Mouse (Mus musculus): Measurements from ENCODE around the gene Plod1. TPM values are rescaled to one million over a fixed set of nuclear protein-coding genes. Genes with fewer than 3 reads are reported as not detected.
A peak's percentile ranks its signal among the peaks of the same experiment; 100 is the strongest.

The Plod1 gene
- polyA plus RNA-seq (2015; fragmentation: Nextera tagmentation; extraction: Ambion mirVana): 68.6 and 76.3 TPM in 2 replicates

DNA sequence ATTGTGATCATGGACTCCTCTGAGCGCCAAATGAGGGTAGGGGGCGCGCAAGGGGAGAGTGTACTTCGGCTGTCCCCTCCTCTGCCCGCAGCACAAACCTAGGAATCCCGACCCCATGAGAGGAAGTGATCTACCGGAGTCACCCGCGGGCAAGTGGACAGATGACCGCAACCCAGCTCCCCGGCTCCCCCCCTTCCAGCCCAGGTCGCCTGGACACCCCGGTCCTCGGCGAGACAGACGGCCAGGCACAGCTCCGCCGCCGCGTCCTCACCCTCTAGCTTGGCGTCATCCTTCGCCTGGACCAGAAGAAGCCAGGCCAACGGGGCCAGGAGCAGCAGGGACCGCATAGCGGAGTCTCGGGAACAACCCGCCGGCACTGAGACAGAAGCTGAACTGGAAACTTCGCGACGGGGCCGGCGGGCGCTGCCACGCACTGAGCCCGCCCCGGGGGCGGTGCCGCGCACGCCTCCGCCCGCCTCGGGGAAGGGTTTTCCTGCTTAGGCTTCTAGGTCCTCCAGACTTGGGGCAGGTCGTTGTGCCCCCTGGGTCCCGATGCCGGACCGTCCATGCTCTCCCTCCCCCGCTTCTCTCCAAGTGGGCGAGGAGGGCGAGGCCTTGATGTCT lies at the start of gene Plod1:
Gene Plod1 (minus strand): TSS at position 437 of the 624 bp plus-strand sequence.
- H3K27ac ChIP-seq: peak within 1 kb of the TSS; percentile 87
- WGBS: under 1% methylated on average over 51 of the region's 51 CpGs
- H3K9me3 ChIP-seq: no peaks in the 10 kb centered on the region
- peak; percentile 54; the same call in 1 of the 2 replicates for ATAC-seq (ENCODE audit: insufficient number of reproducible peaks, insufficient read depth, low FRiP score, low TSS enrichment, low read depth)
- no peaks in the 10 kb centered on the region for H3K27me3 ChIP-seq
- H3K4me1 ChIP-seq: peaks cover 66% of the 10 kb centered on the region
- peaks cover 8% of the 10 kb centered on the region; the same call in 1 of the 2 replicates for H3K36me3 ChIP-seq
- H3K4me2 ChIP-seq: peak within 1 kb of the TSS; percentile 78
- peak within 1 kb of the TSS; percentile 89 for H3K9ac ChIP-seq
- peak within 1 kb of the TSS; percentile 82 for H3K4me3 ChIP-seq

DNA sequence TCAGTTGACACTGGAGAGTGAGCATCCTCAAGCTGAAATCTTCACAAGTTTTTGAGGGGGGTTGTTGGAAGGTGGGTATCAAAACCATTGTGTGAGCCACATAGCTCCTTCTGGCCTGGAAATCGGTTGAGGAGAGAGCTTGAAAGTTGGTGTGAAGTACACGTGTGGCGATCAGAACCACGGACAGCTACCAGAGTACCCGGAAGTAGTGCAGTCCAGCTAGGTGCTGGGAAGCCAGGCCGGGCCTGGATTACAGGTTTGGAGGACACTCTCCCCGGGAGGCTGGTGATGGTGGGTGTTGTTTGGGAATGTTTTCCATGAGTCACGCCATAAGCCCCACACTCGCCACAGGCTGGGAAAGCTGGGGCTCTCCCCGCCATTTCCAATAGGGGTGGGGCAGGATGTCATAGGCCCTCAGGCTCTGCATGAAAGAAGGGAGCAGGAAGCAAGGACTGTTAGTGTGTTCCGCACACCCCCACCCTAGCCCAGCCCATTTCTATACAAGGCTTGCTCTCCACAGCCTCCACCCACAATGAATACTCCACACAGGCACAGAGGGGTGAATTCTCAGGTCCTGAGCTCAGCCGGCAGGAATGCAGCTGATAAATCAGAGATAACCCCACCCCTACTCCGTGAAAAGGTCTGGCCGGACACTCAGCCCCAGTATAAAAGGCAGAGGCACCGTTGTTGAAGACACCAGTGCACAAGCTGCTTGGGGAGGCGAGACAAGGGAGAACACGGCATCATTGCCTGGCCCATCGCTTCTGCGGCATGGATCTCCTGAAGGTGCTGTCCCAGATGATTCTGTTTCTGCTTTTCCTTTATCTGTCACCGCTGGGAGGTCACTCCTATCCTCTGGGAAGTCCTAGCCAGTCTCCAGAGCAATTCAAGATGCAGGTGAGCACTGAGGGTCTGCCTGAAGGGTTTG lies 48.9 kb upstream of the Plod1 start, which contains the start of gene Nppb:
Gene Nppb (plus strand): TSS at position 584 of the 928 bp plus-strand sequence.
- Histone ChIP-seq H3K4me2 (no peak within 1 kb of the TSS), H3K9me3 (no peaks in the 10 kb centered on the region), H3K4me3 (no peak within 1 kb of the TSS), H3K9ac (no peak within 1 kb of the TSS), H3K27ac (no peak within 1 kb of the TSS), H3K36me3 (no peaks in the 10 kb centered on the region), H3K4me1 (no peaks in the 10 kb centered on the region), H3K27me3 (no peaks in the 10 kb centered on the region)
- WGBS: 25% methylated on average over 20 of the region's 20 CpGs
- ATAC-seq (ENCODE audit: insufficient number of reproducible peaks, insufficient read depth, low FRiP score, low TSS enrichment, low read depth): no peak

DNA sequence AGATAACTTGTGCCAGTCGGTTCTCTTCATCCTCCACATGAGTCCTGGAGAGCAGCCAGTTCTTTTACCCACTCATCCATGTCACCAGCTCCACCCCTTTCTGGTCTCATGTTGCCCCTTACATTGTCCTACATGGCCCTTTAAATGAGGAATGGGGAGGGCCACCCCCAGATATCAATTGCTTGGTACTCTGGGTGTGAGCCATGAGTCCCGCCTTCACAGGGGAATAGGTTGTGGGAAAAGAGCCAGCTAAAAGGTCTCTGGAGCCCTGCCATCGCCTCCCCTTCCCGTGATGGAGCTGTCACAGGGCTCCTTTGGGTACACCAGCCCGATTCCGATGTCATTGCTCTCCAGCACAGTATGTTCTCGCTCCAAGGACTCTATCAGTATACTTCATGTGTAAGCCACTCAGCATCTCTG lies 42.9 kb upstream of the Plod1 start:
- WGBS: 77% methylated on average over 7 of the region's 7 CpGs
- no peak overlapping the region for H3K9ac ChIP-seq
- H3K27me3 ChIP-seq: no peaks in the 10 kb centered on the region
- H3K4me3 ChIP-seq: no peak overlapping the region
- no peaks in the 10 kb centered on the region for H3K9me3 ChIP-seq
- ATAC-seq (ENCODE audit: insufficient number of reproducible peaks, insufficient read depth, low FRiP score, low TSS enrichment, low read depth): no peak
- no peaks in the 10 kb centered on the region for H3K4me1 ChIP-seq
- H3K27ac ChIP-seq: no peak overlapping the region
- H3K36me3 ChIP-seq: no peaks in the 10 kb centered on the region
- no peak overlapping the region for H3K4me2 ChIP-seq

DNA sequence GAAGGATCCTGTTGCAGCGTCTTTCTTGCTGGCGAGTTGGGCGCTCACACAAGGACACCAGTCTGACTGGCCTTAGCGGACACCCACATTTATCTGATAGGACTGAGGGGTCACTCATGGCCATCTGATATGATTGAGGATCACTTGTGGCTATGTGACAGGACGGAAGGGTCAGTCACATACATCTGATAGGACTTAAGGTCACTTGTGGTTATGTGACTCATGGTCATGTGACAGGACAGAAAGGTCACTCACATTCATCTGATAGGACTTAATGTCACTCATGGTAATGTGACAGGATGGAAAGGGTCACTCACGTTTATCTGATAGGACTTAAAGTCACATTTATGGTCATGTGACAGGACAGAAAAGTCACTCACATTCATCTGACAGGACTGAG lies 41.8 kb upstream of the Plod1 start:
- 0 out of 2 replicates have a peak, but pooled peaks cover 4% of the 10 kb centered on the region for H3K9me3 ChIP-seq
- 88% methylated on average over 6 of the region's 6 CpGs for WGBS
- no peak overlapping the region for H3K27ac ChIP-seq
- no peaks in the 10 kb centered on the region for H3K4me1 ChIP-seq
- no peak overlapping the region for H3K4me3 ChIP-seq
- no peak overlapping the region for H3K9ac ChIP-seq
- no peaks in the 10 kb centered on the region for H3K36me3 ChIP-seq
- no peak for ATAC-seq (ENCODE audit: insufficient number of reproducible peaks, insufficient read depth, low FRiP score, low TSS enrichment, low read depth)
- no peaks in the 10 kb centered on the region for H3K27me3 ChIP-seq
- no peak overlapping the region for H3K4me2 ChIP-seq

DNA sequence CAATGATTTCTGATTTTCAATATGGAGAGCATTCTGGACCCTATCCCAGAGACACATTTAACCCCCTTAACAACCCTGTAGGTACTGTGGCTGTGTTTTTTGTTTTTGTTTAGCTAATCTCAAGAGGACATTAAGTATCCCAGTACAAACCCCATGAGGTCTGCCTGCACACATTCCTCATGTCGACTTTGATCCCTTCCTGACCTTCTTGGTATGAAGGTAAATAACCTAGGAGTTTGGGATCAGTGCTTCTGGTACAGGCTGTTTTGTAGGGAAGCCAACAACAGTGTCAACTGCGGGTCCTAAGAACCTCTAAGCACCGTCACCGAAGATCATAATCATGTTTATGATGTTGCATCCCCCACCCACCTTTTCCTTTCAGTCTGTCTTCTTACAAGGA lies 41.2 kb upstream of the Plod1 start:
- no peak overlapping the region for H3K9ac ChIP-seq
- ATAC-seq (ENCODE audit: insufficient number of reproducible peaks, insufficient read depth, low FRiP score, low TSS enrichment, low read depth): no peak
- 0 out of 2 replicates have a peak, but pooled peaks cover 4% of the 10 kb centered on the region for H3K9me3 ChIP-seq
- H3K4me3 ChIP-seq: no peak overlapping the region
- H3K27ac ChIP-seq: no peak overlapping the region
- no peaks in the 10 kb centered on the region for H3K36me3 ChIP-seq
- H3K4me2 ChIP-seq: no peak overlapping the region
- no peaks in the 10 kb centered on the region for H3K4me1 ChIP-seq
- no peaks in the 10 kb centered on the region for H3K27me3 ChIP-seq
- 79% methylated on average over 4 of the region's 4 CpGs for WGBS

DNA sequence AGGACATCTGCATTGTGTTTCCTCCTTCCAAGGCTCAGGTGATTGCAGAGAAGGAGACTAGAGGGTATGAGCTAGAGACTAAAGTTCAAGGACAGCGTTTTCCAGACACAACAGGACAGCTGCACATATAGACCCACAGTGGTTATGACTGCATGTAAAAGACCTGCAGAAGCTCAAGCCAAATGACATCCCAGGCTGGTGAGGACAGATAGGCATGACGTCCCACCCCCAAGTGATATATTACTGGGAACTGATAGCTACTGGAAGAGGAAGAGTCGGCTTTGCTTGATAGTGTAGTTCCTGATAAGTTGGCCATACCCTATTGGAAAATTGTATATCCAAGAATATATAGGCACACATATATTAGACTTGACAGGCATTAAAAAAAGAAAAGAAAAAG lies 39.7 kb upstream of the Plod1 start:
- WGBS: 78% methylated on average over 3 of the region's 3 CpGs
- H3K27ac ChIP-seq: no peak overlapping the region
- ATAC-seq (ENCODE audit: insufficient number of reproducible peaks, insufficient read depth, low FRiP score, low TSS enrichment, low read depth): no peak
- no peak overlapping the region for H3K4me2 ChIP-seq
- no peaks in the 10 kb centered on the region for H3K27me3 ChIP-seq
- no peak overlapping the region for H3K9ac ChIP-seq
- no peaks in the 10 kb centered on the region for H3K4me1 ChIP-seq
- no peaks in the 10 kb centered on the region for H3K36me3 ChIP-seq
- 0 out of 2 replicates have a peak, but pooled peaks cover 4% of the 10 kb centered on the region for H3K9me3 ChIP-seq
- no peak overlapping the region for H3K4me3 ChIP-seq

DNA sequence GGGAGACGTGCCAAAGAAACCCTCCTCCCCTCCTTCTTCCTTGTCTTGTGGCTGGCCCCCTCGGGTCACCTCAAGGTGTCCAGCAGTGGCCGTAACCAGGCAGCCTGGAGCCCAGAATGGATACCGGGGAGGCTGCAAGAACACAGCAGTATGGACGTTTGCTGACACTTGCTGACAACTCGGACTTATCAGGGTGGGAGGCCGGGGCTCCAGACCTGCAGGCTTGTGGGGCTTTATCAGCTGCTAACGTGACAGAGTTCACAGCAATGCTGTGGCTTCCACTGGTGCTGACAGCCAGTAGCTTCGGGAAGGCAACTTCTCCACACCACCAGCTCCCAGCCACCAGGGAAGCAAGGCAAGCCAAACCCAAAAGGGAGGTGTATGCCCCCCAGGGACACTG lies 32.8 kb upstream of the Plod1 start:
- H3K27me3 ChIP-seq: no peaks in the 10 kb centered on the region
- WGBS: 54% methylated on average over 9 of the region's 9 CpGs
- no peaks in the 10 kb centered on the region for H3K36me3 ChIP-seq
- H3K9me3 ChIP-seq: 0 out of 2 replicates have a peak, but pooled peaks cover 4% of the 10 kb centered on the region
- no peak for ATAC-seq (ENCODE audit: insufficient number of reproducible peaks, insufficient read depth, low FRiP score, low TSS enrichment, low read depth)
- H3K4me2 ChIP-seq: no peak overlapping the region
- no peak overlapping the region for H3K4me3 ChIP-seq
- no peaks in the 10 kb centered on the region for H3K4me1 ChIP-seq
- no peak overlapping the region for H3K9ac ChIP-seq
- no peak overlapping the region for H3K27ac ChIP-seq

DNA sequence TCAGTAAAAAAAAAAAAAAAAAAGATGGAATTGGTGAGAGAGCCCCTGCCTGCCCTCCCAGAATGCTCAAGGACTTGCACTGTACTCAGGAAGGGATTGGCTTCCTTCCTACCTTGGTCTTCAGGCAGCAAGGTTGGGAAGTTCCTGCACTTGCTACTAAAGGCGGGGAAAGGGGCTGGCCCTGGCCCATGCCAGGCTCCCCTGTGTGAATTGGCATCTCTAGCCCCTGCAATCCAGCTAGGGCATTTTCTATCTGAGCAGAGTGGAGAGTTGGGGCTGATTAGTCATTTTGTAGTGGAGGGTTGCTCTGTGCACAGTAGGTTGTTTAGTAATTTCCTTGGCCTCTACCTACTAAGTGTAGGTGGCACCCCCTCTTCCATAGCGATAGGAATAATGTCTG lies 32.2 kb upstream of the Plod1 start:
- H3K4me1 ChIP-seq: no peaks in the 10 kb centered on the region
- H3K4me3 ChIP-seq: no peak overlapping the region
- H3K9ac ChIP-seq: no peak overlapping the region
- 0 out of 2 replicates have a peak, but pooled peaks cover under 1% of the 10 kb centered on the region for H3K9me3 ChIP-seq
- WGBS: 89% methylated on average over 2 of the region's 2 CpGs
- no peak overlapping the region for H3K27ac ChIP-seq
- H3K4me2 ChIP-seq: no peak overlapping the region
- no peak for ATAC-seq (ENCODE audit: insufficient number of reproducible peaks, insufficient read depth, low FRiP score, low TSS enrichment, low read depth)
- H3K27me3 ChIP-seq: no peaks in the 10 kb centered on the region
- H3K36me3 ChIP-seq: no peaks in the 10 kb centered on the region

DNA sequence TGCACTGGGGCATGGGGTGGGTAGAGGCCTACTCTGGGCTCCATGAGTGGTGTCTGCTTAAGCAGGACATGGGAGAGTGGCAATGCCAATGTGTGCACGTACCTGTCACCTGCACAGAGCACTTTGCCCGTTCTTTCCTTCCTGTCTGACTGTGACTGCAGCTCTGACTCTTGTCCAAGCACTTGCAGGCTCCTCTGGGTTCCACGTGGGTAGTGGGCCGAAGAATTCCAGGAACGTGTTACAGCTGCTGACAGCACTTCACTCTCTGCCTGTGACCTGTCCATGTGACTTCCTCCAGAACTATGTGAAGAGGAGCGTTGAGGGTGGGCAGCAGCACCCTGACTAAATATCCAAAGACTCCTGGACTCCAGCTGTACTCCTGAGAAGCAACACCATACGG lies 29.1 kb upstream of the Plod1 start:
- Histone ChIP-seq H3K27ac (no peak overlapping the region), H3K27me3 (no peaks in the 10 kb centered on the region), H3K4me2 (no peak overlapping the region), H3K36me3 (no peaks in the 10 kb centered on the region), H3K9ac (no peak overlapping the region), H3K4me1 (no peaks in the 10 kb centered on the region), H3K9me3 (no peaks in the 10 kb centered on the region), H3K4me3 (no peak overlapping the region)
- WGBS: 77% methylated on average over 7 of the region's 7 CpGs
- ATAC-seq (ENCODE audit: insufficient number of reproducible peaks, insufficient read depth, low FRiP score, low TSS enrichment, low read depth): no peak

DNA sequence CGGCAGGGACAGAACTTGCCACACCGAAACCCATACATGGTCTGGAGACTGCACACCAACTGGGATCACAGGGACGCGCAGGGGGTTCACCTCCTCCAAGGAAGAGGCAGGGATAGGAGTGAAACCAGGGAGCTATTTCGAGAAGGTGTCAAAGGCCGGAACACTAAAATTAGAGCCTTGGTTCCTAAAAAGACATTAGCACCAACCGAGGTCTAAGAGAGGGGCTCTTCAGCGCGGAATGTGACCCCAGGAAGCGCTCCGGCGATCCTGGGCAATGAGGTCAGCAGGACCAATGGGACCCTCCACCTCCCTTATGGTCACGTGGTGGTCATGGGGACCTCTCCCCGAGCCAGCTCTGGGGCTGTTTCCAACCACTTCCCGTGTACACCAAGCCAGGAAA lies 27.1 kb upstream of the Plod1 start:
- Histone ChIP-seq H3K27ac (no peak overlapping the region), H3K9ac (no peak overlapping the region), H3K4me1 (no peaks in the 10 kb centered on the region), H3K36me3 (no peaks in the 10 kb centered on the region), H3K9me3 (no peaks in the 10 kb centered on the region), H3K4me3 (no peak overlapping the region), H3K4me2 (no peak overlapping the region), H3K27me3 (no peaks in the 10 kb centered on the region)
- 85% methylated on average over 15 of the region's 15 CpGs for WGBS
- ATAC-seq (ENCODE audit: insufficient number of reproducible peaks, insufficient read depth, low FRiP score, low TSS enrichment, low read depth): no peak

DNA sequence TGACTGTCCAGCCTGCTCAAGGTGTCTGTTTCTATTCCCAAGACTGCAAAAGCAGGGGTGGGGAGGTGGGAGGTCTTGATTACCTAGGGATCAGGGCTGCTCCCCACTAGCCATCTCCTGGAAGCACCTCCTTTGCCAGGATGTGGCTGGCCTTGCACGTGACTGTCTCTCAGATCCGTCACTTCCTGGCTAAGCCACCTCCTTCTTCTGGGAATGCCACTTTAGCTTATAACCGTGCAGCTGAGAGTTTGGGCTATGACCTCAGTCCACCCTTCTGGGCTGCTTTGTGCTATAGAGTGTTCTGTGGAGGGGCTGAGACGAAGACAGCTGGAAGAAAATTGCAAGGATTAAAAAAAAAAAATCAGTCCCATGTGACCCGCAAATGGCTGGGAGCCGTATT lies 26.2 kb upstream of the Plod1 start:
- Histone ChIP-seq H3K9ac (no peak overlapping the region), H3K4me2 (no peak overlapping the region), H3K4me1 (no peaks in the 10 kb centered on the region), H3K36me3 (no peaks in the 10 kb centered on the region), H3K9me3 (no peaks in the 10 kb centered on the region), H3K4me3 (no peak overlapping the region), H3K27me3 (no peaks in the 10 kb centered on the region), H3K27ac (no peak overlapping the region)
- WGBS: 32% methylated on average over 6 of the region's 6 CpGs
- ATAC-seq (ENCODE audit: insufficient number of reproducible peaks, insufficient read depth, low FRiP score, low TSS enrichment, low read depth): no peak
